Mouse (Mus musculus) stomach, embryonic 14.5 days (tissue): Measurements from ENCODE around the gene Dcst1. TPM values are rescaled to one million over a fixed set of nuclear protein-coding genes. Genes with fewer than 3 reads are reported as not detected.
A peak's percentile ranks its signal among the peaks of the same experiment; 100 is the strongest.

Experiments
- ATAC-seq: fragments of 200-750 bp; cut with Nextera tagmentation; 2 replicates; pipeline ENCODE4 v1.8.0; 2017; ENCODE audit warnings: low read depth, moderate TSS enrichment; ENCODE audit not compliant: insufficient number of reproducible peaks, insufficient read depth, low FRiP score
- H3K27ac ChIP-seq: fragments of 300-500 bp; sonication (generic); 2 replicates; pipeline ENCODE4 v1.5.1; 2014; ENCODE audit warnings: mild to moderate bottlenecking, low read length, moderate library complexity, mixed read lengths
- H3K27me3 ChIP-seq: fragments of 300-500 bp; sonication (generic); 2 replicates; pipeline ENCODE4 v1.6.1; 2014; ENCODE audit warnings: low read length, control low read depth, mixed read lengths; ENCODE audit not compliant: control insufficient read depth, insufficient read depth
- H3K36me3 ChIP-seq: fragments of 300-500 bp; sonication (generic); 2 replicates; pipeline ENCODE4 v1.6.1; 2014; ENCODE audit warnings: mild to moderate bottlenecking, control low read depth, low read length, moderate library complexity, mixed read lengths; ENCODE audit not compliant: control insufficient read depth, insufficient read depth
- H3K4me1 ChIP-seq: fragments of 300-500 bp; sonication (generic); 2 replicates; pipeline ENCODE4 v1.6.1; 2014; ENCODE audit warnings: low read length, control low read depth, mixed read lengths; ENCODE audit not compliant: control insufficient read depth, insufficient read depth
- H3K4me2 ChIP-seq: fragments of 300-500 bp; sonication (generic); replicated peaks from 2 replicates; pipeline ENCODE4 v1.6.1; 2014; ENCODE audit warnings: low read depth, low read length, control low read depth
- H3K4me3 ChIP-seq: fragments of 300-500 bp; sonication (generic); 2 replicates; pipeline ENCODE4 v1.5.1; 2014; ENCODE audit warnings: low read depth, low read length, control low read depth
- H3K9ac ChIP-seq: fragments of 300-500 bp; sonication (generic); replicated peaks from 2 replicates; pipeline ENCODE4 v1.6.1; 2014; ENCODE audit warnings: low read depth, mild to moderate bottlenecking, control low read depth, low read length, moderate library complexity, mixed read lengths
- H3K9me3 ChIP-seq: fragments of 300-500 bp; sonication (generic); 2 replicates; pipeline ENCODE4 v1.6.1; 2016; ENCODE audit warnings: low read depth, low read length, control low read depth; ENCODE audit not compliant: control insufficient read depth
- WGBS: fragments of 180-500 bp; shearing (Covaris S2); extraction: QIAGEN DNeasy Blood & Tissue Kit; methylation state at CpG from one replicate; pipeline ENCODE4 v1.1.7; 2014; 5-methylcytosine and 5-hydroxymethylcytosine counted together
- polyA plus RNA-seq: library from polyadenylated mRNA; unstranded; fragments of >200 nt; fragmentation: Nextera tagmentation; extraction: Ambion mirVana; gene quantifications from 2 replicates; pipeline ENCODE4 v1.2.1, GENCODE M21; 2014

Gene Dcst1
- polyA plus RNA-seq, 1 experiment from 2014 or later, result 0.55 TPM

DNA sequence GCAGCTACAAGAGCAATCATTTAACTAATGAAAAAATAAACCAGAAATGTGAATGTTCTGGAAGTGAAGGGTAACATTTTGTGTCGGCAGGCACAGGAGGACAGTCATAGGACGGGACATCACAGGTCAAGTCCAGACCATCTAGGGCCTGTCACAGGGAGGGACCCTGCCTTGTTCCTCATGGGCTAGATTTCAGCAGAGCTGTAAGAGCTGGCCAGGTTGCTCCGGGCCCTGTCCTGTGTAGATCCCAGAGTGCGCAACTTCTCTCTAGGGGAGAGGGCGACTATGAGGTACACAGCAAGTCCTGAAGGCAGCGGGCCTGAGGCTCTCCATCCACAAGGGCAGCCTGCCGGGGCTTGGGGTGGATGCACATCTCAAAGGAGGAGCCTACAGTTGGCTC lies 3.4 kb downstream of the Dcst1 start, which contains the start of gene Dcst2:
TSS of gene Dcst2 (plus strand) at position 301 of the 400 bp plus-strand sequence.
- Histone ChIP-seq H3K9ac (no peak within 1 kb of the TSS), H3K27ac (no peak within 1 kb of the TSS), H3K4me1 (0 out of 2 replicates have a peak, but pooled peaks cover 4% of the 10 kb centered on the region), H3K9me3 (no peaks in the 10 kb centered on the region), H3K27me3 (no peaks in the 10 kb centered on the region), H3K4me3 (no peak within 1 kb of the TSS), H3K4me2 (no peak within 1 kb of the TSS), H3K36me3 (no peaks in the 10 kb centered on the region)
- 81% methylated on average over 7 of the region's 7 CpGs for WGBS
- ATAC-seq, result no peak

DNA sequence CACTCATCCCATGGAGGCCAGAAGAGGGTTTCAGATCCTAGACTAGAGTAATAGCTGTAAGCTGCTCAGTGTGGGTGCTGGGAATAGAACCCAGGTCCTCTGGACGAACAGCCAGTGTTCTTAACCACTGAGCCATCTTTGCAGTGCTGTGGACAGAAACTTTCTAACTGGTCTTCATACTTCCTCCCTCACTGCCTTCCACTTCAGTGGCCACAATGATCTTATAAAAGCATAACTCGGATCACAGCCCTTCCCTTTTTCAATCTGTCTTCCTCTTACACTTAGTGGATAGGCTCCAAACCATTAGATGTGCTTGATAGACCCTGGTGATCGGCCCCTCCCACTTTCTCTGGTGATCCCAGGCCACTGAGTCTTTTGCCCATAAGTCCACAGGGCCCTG lies 4.8 kb downstream of the Dcst1 start:
- no peaks in the 10 kb centered on the region for H3K4me1 ChIP-seq
- H3K27me3 ChIP-seq, result no peaks in the 10 kb centered on the region
- no peaks in the 10 kb centered on the region for H3K9me3 ChIP-seq
- H3K9ac ChIP-seq, result no peak overlapping the region
- 78% methylated on average over 3 of the region's 3 CpGs for WGBS
- H3K36me3 ChIP-seq, result no peaks in the 10 kb centered on the region
- no peak overlapping the region for H3K4me2 ChIP-seq
- H3K27ac ChIP-seq, result no peak overlapping the region
- H3K4me3 ChIP-seq, result no peak overlapping the region
- no peak for ATAC-seq

DNA sequence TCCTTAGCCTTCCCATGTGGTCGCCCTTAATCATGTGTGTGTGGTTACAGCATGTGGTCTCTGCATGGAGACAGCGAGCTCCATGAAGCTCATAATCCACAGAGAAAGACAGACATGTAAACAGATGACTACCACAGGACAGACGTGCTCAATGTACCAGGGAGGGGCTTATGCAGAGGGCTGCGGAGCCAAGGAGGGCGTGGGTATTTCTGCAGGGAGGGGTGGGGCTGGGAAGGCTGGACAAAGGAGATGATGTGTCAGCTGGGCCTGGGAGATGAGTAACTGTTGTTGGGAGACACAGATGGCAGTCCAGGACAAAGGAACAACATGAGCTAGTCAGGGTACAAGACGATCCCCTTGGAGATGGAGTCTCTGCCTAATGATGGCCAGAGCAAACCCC lies 5.4 kb downstream of the Dcst1 start:
- H3K27ac ChIP-seq, result no peak overlapping the region
- ATAC-seq, result no peak
- H3K4me3 ChIP-seq, result no peak overlapping the region
- no peak overlapping the region for H3K9ac ChIP-seq
- no peaks in the 10 kb centered on the region for H3K9me3 ChIP-seq
- 54% methylated on average over 6 of the region's 6 CpGs for WGBS
- H3K4me2 ChIP-seq, result no peak overlapping the region
- H3K4me1 ChIP-seq, result no peaks in the 10 kb centered on the region
- no peaks in the 10 kb centered on the region for H3K36me3 ChIP-seq
- no peaks in the 10 kb centered on the region for H3K27me3 ChIP-seq

DNA sequence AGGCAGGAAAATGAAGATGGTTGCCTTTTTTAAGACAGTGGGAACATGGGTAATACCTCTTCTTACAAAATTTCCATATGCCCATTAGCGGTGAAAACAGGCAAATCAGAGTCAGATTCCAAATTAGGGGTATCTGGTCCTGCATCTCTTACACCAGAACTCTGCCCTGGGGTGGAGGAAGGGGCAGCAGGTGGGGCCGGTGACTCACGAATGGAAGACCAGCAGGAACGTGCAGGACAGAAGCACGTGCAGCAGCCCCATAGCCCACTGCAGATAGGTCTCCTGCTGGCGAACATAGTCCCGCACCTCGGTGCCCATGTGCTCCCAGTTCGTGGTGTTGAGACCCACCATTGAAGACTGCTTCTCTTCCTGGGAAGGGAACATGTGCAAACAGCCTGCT lies 9.0 kb downstream of the Dcst1 start:
- no peaks in the 10 kb centered on the region for H3K9me3 ChIP-seq
- no peaks in the 10 kb centered on the region for H3K27me3 ChIP-seq
- no peaks in the 10 kb centered on the region for H3K36me3 ChIP-seq
- H3K4me3 ChIP-seq, result no peak overlapping the region
- no peak overlapping the region for H3K4me2 ChIP-seq
- no peak overlapping the region for H3K9ac ChIP-seq
- 66% methylated on average over 9 of the region's 9 CpGs for WGBS
- H3K4me1 ChIP-seq, result no peaks in the 10 kb centered on the region
- H3K27ac ChIP-seq, result no peak overlapping the region
- no peak for ATAC-seq

DNA sequence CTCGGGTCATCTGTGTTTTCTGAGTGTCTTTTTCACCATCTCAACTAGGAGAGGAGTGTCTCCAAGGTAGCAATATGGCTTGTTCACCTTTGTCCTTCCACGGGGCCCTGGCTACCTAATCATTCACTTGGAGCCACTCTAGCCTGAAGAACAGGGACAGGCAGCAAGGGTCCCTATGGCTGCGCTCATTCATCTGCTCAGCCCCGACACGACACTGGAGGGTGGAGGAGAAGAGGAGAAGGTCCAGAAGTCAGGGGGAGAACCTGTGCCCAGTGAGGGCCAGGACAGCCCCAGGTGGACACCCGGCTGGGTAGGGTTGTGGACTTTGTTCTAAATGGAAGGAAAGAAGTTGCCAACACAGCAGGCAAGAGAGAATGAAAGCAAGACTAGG lies 9.5 kb downstream of the Dcst1 start:
- H3K27ac ChIP-seq, result no peak overlapping the region
- no peak overlapping the region for H3K4me2 ChIP-seq
- no peak overlapping the region for H3K9ac ChIP-seq

DNA sequence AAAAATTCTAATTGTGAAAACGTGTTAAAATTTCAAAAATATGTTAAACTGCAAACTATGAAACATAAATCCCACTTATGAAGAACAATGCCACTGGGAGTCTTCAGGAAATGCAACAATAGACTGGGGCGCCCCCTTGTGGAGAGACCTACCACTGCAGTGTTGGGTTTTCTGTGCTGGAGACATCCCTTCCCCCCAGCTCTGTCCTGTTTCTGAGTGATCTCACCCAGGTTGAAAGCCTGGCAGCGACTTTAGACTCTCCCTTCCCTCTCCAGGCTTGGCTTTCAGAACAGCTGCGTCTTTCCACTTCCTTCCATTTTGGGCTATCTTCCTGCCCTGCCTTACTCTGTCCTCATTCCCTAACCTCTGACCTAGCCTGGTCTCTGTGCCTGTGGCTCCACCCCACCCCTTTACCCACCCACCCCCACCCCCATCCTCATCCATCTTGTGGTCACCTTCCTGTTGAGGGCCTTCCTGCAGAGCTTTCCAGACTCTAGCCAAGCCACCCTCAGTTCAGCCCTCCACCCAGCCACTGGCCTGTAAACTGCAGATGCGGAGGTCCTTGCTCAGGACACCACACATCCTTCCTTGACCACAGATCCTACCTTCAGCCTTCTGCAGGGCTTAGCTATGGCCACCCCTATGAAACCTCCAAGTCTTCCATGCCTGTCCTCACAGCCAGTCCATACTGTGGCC lies 10.1 kb downstream of the Dcst1 start:
- peak; percentile 23; the same call in 1 of the 2 replicates for ATAC-seq
- Histone ChIP-seq H3K4me3 (no peak overlapping the region), H3K27ac (no peak overlapping the region), H3K27me3 (no peaks in the 10 kb centered on the region), H3K4me2 (no peak overlapping the region), H3K36me3 (no peaks in the 10 kb centered on the region), H3K4me1 (peaks cover 4% of the 10 kb centered on the region; the same call in 1 of the 2 replicates), H3K9ac (no peak overlapping the region), H3K9me3 (no peaks in the 10 kb centered on the region)
- WGBS, result 15% methylated on average over 5 of the region's 5 CpGs

More for the DNA sequence above, 9.5 kb downstream of the Dcst1 start:
- 73% methylated on average over 6 of the region's 6 CpGs for WGBS
- Histone ChIP-seq H3K27me3 (no peaks in the 10 kb centered on the region), H3K4me3 (no peak overlapping the region), H3K9me3 (no peaks in the 10 kb centered on the region), H3K36me3 (no peaks in the 10 kb centered on the region), H3K4me1 (peaks cover under 1% of the 10 kb centered on the region; the same call in 1 of the 2 replicates)
- no peak for ATAC-seq

GRCm38 (mm10) chr3:89351271-89351670 lies 13.8 kb downstream of the Dcst1 start:
- H3K36me3 ChIP-seq, result no peaks in the 10 kb centered on the region
- H3K27me3 ChIP-seq, result no peaks in the 10 kb centered on the region
- no peaks in the 10 kb centered on the region for H3K9me3 ChIP-seq
- ATAC-seq, result no peak
- WGBS, result 64% methylated on average over 5 of the region's 5 CpGs
- H3K4me1 ChIP-seq, result peaks cover 10% of the 10 kb centered on the region; the same call in 1 of the 2 replicates
- H3K27ac ChIP-seq, result no peak overlapping the region
- H3K4me2 ChIP-seq, result no peak overlapping the region
- H3K4me3 ChIP-seq, result no peak overlapping the region
- H3K9ac ChIP-seq, result no peak overlapping the region

- Histone ChIP-seq H3K4me1 (peaks cover 10% of the 10 kb centered on the region; the same call in 1 of the 2 replicates), H3K9me3 (no peaks in the 10 kb centered on the region), H3K27me3 (no peaks in the 10 kb centered on the region), H3K4me3 (peak within 1 kb of the TSS; percentile 54), H3K4me2 (peak within 1 kb of the TSS; percentile 85), H3K36me3 (no peaks in the 10 kb centered on the region), H3K27ac (0 out of 2 replicates have a peak within 1 kb of the TSS, but pooled peaks have one; percentile 2), H3K9ac (peak within 1 kb of the TSS; percentile 31)
- ATAC-seq, result peak; percentile 83
- WGBS, result under 1% methylated on average over 59 of the region's 59 CpGs
These were observed 15.1 kb downstream of the Dcst1 start, which contains the start of gene Adam15 for GRCm38 (mm10) chr3:89349869-89350501. Gene Adam15, minus strand, starts transcription at chr3:89349996.
